Mouse (Mus musculus) gastrocnemius, postnatal 10 days (tissue): Measurements from ENCODE around the gene Lrfn4. TPM values are rescaled to one million over a fixed set of nuclear protein-coding genes. Genes with fewer than 3 reads are reported as not detected.

ENCODE experiments used
- DNase-seq: peaks from one replicate; pipeline ENCODE4 v3.0.0; 2021; ENCODE audit warnings: mixed read lengths
- microRNA-seq, 2 experiments: library from miRNA; unstranded; fragments of <30 nt; microRNA quantifications; one replicate each; pipeline ENCODE4 v1.2.0; 2021
- total RNA-seq, 2 experiments: library from RNA; stranded (reverse); gene quantifications; 2 replicates each; pipeline ENCODE4 v1.2.3; 2021

Lrfn4 gene
- total RNA-seq, 2 experiments from 2014 or later = 5.1 to 7.1 TPM

DNA sequence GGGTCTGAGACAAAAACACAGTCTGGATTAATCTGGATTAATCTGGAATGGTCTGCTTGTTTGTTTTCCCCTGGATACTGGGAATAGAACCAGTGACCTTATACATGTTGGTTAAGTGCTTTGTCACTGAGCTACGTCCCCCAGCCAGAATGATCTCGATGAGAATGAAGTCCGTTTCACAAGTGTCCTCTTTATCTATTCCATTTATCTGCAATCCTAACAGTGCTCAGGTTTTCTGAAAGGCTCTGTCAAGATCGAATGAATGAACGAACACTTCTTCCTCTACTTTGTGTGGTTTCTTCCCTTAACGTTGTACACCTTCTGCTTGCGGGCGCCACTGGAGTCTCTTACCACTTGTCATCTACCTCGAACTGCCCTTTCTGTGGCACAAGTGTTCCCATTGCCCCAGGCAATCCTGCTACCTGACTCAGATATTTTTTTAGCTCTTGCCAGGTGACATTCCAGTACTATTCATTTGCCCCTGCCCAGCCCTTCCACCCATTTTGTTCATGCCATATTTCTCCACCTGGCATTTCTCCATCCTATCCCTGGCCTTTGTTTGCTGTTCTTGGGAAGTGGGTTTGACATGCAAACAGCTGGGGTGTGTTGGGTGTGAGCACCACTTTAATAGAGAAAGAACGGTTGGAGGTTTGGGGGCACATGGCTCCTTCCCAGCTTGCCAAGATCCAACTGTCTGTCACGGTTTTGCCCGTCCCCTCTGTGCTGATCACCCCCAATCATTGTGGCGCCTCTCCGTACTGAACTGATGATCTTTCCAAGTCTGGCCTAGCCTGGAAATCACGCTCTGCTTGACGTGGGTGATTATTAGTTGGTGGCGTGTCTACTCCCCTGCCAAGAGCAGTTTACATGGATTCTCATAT lies 45.9 kb downstream of the Lrfn4 start:
- DNase-seq = no peak

DNA sequence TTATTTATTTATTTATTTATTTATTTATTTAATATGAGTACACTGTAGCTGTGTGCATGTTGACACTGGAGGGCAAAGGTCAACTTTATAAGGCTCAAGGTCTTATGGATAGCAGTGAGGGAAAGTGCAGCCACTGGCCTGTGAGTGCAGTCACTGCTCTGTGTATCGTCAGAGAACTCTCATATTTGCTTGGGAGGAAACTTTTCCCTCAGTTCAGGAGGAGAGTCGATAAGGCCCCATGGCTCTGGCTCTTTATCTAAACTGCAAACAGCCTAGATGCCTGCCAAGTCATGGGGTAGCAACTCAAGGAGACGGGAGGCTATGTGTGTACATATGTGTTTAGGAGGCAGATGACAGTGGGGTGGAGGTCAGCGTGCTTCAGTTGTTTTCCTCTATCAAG lies 46.6 kb downstream of the Lrfn4 start:
- no peak for DNase-seq

DNA sequence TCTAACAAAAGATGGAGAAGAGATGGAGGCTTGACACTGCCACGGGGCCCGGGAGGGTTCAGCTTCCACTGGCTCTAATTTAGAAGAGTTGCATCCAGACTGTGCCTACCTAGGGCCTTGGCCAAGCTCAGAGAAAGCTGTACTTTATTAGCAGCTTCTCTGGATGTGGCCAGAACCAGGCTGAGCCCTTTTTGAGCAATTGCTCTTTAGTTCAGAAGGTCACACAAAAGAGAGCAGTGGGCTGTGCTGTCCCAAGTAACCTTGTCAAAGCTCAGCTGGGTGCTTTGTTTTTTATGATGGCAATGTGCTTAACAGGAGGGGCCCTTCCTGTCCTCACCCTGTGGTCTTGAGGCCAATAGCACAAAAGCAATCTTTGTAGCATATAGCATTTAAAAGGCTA lies 47.8 kb downstream of the Lrfn4 start:
- DNase-seq = no peak

DNA sequence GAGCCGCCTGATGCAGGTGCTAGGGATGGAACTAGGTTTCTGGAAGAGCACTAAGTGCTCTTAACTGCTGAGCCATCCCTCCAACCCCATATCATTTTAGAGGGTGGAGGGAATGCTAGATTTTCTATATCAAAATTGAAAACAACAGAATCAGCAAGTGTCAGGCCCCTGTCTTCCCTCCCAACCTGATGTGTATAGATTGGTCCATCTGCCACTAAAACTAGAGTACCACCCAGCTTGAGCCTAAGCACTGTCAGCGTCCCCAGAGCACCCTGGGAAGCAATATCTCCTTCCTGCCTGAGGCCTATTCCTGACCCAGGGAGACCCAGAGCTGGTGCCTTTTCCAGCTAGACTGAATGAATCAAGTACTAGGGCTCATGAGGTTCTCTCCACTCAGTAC lies 48.6 kb downstream of the Lrfn4 start:
- DNase-seq = no peak

DNA sequence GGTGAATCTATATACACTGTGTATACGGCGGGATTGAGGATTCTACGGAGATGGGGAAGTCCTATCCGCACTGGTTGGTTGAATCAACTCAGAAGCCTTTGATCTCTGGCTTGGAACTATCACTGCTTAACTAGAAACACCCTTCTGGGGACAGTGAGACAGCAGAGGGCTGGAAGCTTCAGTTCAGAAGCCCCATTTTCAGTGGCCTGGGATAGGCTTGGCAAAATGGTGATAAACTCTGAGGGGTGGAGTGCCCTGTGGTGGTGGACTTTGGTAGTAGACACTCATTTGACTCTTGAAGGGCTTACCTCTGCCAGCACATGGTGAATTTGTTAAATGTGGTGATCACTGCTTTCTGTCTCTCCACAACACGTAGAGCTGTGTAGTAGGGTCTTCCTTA lies 49.8 kb downstream of the Lrfn4 start:
- no peak for DNase-seq

Small RNA genes lying within 50 kb of the gene (microRNA-seq; reads per million reads assigned to microRNA genes)
- gene Mir6986 = 0.50 to 0.95 reads per million in 2 experiments

Other genes starting within 250 kb of the Lrfn4 start
- gene Kdm2a, start 217.4 kb downstream of the Lrfn4 start, total RNA-seq = 10 to 100 TPM; 37.8 to 51.9 TPM
- 1 to 10 TPM; 1.4 to 3.5 TPM for gene Rhod, start 176.2 kb downstream of the Lrfn4 start, total RNA-seq
- 1 to 10 TPM; 1.2 to 1.7 TPM for gene Syt12, start 138.2 kb downstream of the Lrfn4 start, total RNA-seq
- gene 2010003K11Rik, start 117.1 kb downstream of the Lrfn4 start, total RNA-seq = not detected
- 10 to 100 TPM; 12.7 to 18.1 TPM for gene Pcx, start 105.2 kb downstream of the Lrfn4 start, total RNA-seq
- gene Rce1, start 10.0 kb upstream of the Lrfn4 start, total RNA-seq = 10 to 100 TPM in 1 of 2 experiments, 1 to 10 TPM in 1; 8.8 to 10.1 TPM
- 1 to 10 TPM in 1 of 2 experiments, under 1 TPM in 1; 0.20 to 1.0 TPM for gene Gm960, start 83.0 kb upstream of the Lrfn4 start, total RNA-seq
- gene Sptbn2, start 95.5 kb upstream of the Lrfn4 start, total RNA-seq = 1 to 10 TPM in 1 of 2 experiments, under 1 TPM in 1; 0.96 to 1.1 TPM
- gene Rbm4b, start 140.8 kb upstream of the Lrfn4 start, total RNA-seq = 1 to 10 TPM; 2.5 to 4.6 TPM
- 10 to 100 TPM; 44.8 to 46.5 TPM for gene Rbm4, start 178.2 kb upstream of the Lrfn4 start, total RNA-seq
- gene Gm21992, start 195.9 kb upstream of the Lrfn4 start, total RNA-seq = 10 to 100 TPM; 10.9 to 11.6 TPM
- 10 to 100 TPM; 18.6 to 22.5 TPM for gene Rbm14, start 196.0 kb upstream of the Lrfn4 start, total RNA-seq
- 10 to 100 TPM; 31.4 to 33.1 TPM for gene Ccs, start 223.7 kb upstream of the Lrfn4 start, total RNA-seq
- gene Ccdc87, start 223.7 kb upstream of the Lrfn4 start, total RNA-seq = not detected
- gene Ctsf, start 239.5 kb upstream of the Lrfn4 start, total RNA-seq = 10 to 100 TPM; 32.9 to 35.6 TPM